In the genomic region with DNA sequence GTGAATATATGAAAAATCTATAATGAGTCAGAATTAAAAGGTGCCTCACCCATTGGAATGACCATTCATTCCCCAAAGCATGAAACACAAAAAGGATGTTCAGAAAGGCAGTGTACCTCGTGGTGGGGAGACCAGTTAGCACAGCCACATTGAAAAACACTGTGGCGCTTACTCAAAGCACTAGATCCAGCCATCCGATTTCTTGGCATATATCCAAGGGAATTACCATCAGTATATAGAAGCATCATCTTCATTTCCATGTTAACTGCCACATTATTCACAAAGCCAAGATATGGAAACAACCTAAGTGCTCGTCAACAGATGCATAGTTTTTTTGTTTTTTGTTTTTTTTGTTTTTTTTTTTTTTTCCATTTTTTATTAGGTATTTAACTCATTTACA, we compare ENCODE assay signal across 26 mouse cellular contexts.
"Had no signal": no experiment of that assay in that cellular context is flagged by ENCODE, and none has a peak within 500 bp of the region (broad histone marks: within the 10 kb centered on the region; RNA-seq: fewer than 3 reads in every experiment).

No protein-coding gene starts in this region.

- H3K27me3 ChIP-seq: heart, embryonic 12.5 days; hindbrain, embryonic 12.5 days; intestine, embryonic 15.5 days; limb, embryonic 13.5 days; limb, embryonic 15.5 days; liver, embryonic 12.5 days had no signal

- H3K9ac ChIP-seq: heart, embryonic 12.5 days; hindbrain, embryonic 12.5 days; hindbrain, embryonic 14.5 days; intestine, embryonic 15.5 days; limb, embryonic 13.5 days; limb, embryonic 15.5 days; liver, embryonic 12.5 days had no signal

- H3K36me3 ChIP-seq: heart, embryonic 10.5 days; heart, embryonic 12.5 days; hindbrain, embryonic 10.5 days; hindbrain, embryonic 12.5 days; intestine, embryonic 15.5 days; limb, embryonic 13.5 days; limb, embryonic 15.5 days; liver, embryonic 12.5 days had no signal

- DNase-seq: gastrocnemius, adult 2 months; gastrocnemius, postnatal 10 days; gastrocnemius, postnatal 25 days; heart, adult 18-20 months; heart, postnatal 10 days; heart, postnatal 4 days; kidney, adult 18-20 months; kidney, adult 8-10 months; kidney, postnatal 10 days; kidney, postnatal 25 days; kidney, postnatal 4 days; left cerebral cortex, postnatal 4 days had no signal

- H3K4me1 ChIP-seq: heart, embryonic 10.5 days; heart, embryonic 12.5 days; hindbrain, embryonic 10.5 days; hindbrain, embryonic 12.5 days; intestine, embryonic 15.5 days; limb, embryonic 13.5 days; limb, embryonic 15.5 days; liver, embryonic 12.5 days had no signal

- H3K27ac ChIP-seq: gastrocnemius, adult 2 months; heart, embryonic 10.5 days; hindbrain, embryonic 10.5 days; hindbrain, embryonic 12.5 days; hindbrain, embryonic 14.5 days; intestine, embryonic 15.5 days; layer of hippocampus, adult 2 months; left cerebral cortex, adult 2 months; limb, embryonic 13.5 days; limb, embryonic 15.5 days; liver, embryonic 12.5 days had no signal

- H3K4me3 ChIP-seq: gastrocnemius, adult 2 months; heart, embryonic 10.5 days; heart, embryonic 12.5 days; hindbrain, embryonic 10.5 days; hindbrain, embryonic 12.5 days; intestine, embryonic 15.5 days; layer of hippocampus, adult 2 months; left cerebral cortex, adult 2 months; limb, embryonic 13.5 days; limb, embryonic 15.5 days; liver, embryonic 12.5 days had no signal

- H3K4me2 ChIP-seq: heart, embryonic 12.5 days; hindbrain, embryonic 12.5 days; hindbrain, embryonic 14.5 days; intestine, embryonic 15.5 days; limb, embryonic 13.5 days; limb, embryonic 15.5 days; liver, embryonic 12.5 days had no signal

- ATAC-seq: hindbrain, embryonic 16.5 days; inflammation-experienced regulatory T-cells, adult 6 months; intestine, postnatal 0 days; liver, embryonic 12.5 days had no signal

- H3K9me3 ChIP-seq: heart, embryonic 10.5 days; heart, embryonic 12.5 days; hindbrain, embryonic 10.5 days; hindbrain, embryonic 12.5 days; intestine, embryonic 15.5 days; limb, embryonic 13.5 days; limb, embryonic 15.5 days; liver, embryonic 12.5 days had no signal
